Mouse (Mus musculus) thymus, adult 2 months (tissue): ENCODE measurements around the gene Gng8.

ENCODE experiments used
- CTCF ChIP-seq: fragments of 200-500 bp; IDR thresholded peaks from 2 replicates; pipeline ENCODE4 v1.5.1; 2012; ENCODE audit warnings: mild to moderate bottlenecking, control low read depth, low read length, moderate library complexity, borderline replicate concordance; ENCODE audit not compliant: control insufficient read depth, poor library complexity, insufficient read depth; ENCODE audit errors: extremely low read depth
- POLR2A ChIP-seq: fragments of 200-500 bp; IDR thresholded peaks from 2 replicates; pipeline ENCODE4 v1.6.1; 2012; ENCODE audit warnings: mild to moderate bottlenecking, low read length, control low read depth, moderate library complexity; ENCODE audit not compliant: control insufficient read depth, poor library complexity, insufficient read depth; ENCODE audit errors: extremely low read depth

DNA sequence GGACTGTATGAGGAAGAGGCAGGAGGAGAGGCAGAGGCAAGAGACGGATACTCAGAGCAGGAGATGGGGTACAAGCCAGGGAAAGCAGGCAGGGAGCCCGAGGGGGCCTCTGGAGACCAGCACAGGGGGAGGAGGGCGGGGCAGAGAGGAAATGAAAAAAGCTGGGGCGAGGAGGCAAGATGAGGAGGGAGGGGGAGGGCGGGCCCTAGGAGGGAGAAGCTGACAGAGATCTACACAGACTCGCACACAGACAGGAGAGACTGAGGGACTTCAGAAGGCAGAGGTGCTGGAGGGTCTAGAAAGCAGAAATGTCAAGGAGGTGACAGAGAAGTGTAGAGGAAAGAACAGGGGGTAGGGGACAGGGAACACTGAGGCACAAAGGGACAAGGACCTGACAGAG, 14.7 kb downstream of the Gng8 start, which contains the start of gene Ptgir:
- no peak for TF ChIP-seq CTCF
- TF ChIP-seq POLR2A: no peak
